Mouse (Mus musculus) MEL (cell line): ENCODE data around the gene Uqcr11. TPM values are rescaled to one million over a fixed set of nuclear protein-coding genes. Genes with fewer than 3 reads are reported as not detected.

Experiments used
- DNase-seq: peaks from one replicate; pipeline ENCODE4 v3.0.0; 2011; ENCODE audit warnings: low read depth, low spot score
- H3K27ac ChIP-seq: 2 replicates; pipeline ENCODE4 v1.5.1; 2012; ENCODE audit warnings: low read depth, mild to moderate bottlenecking, control low read depth, low read length, moderate library complexity; ENCODE audit not compliant: control insufficient read depth
- H3K27me3 ChIP-seq, 2 experiments: fragments of 150-350 bp in 1 of 2; sonication (generic) in 1 of 2; 2 replicates each; pipeline ENCODE4 v1.6.1; 2012; ENCODE audit warnings: low read length in 2 of 2, mild to moderate bottlenecking in 2 of 2, improper control_type of control experiment in 1 of 2, moderate library complexity in 1 of 2; ENCODE audit not compliant: insufficient read depth in 2 of 2, control insufficient read depth in 1 of 2
- H3K36me3 ChIP-seq, 2 experiments: 2 replicates each; pipeline ENCODE4 v1.6.1; 2012 to 2014; ENCODE audit warnings: low read length in 2 of 2, improper control_type of control experiment in 1 of 2, inconsistent platforms in 1 of 2, mild to moderate bottlenecking in 1 of 2; ENCODE audit not compliant: insufficient read depth in 2 of 2, control insufficient read depth in 1 of 2
- H3K4me1 ChIP-seq, 2 experiments: fragments of 150-350 bp in 1 of 2; sonication (generic) in 1 of 2; 2 replicates each; pipeline ENCODE4 v1.6.1; 2012; ENCODE audit warnings: low read length in 2 of 2, improper control_type of control experiment in 1 of 2, mild to moderate bottlenecking in 1 of 2; ENCODE audit not compliant: insufficient read depth in 2 of 2, control insufficient read depth in 1 of 2
- H3K4me3 ChIP-seq, 2 experiments: fragments of 150-350 bp in 1 of 2; sonication (generic) in 1 of 2; 2 replicates each; pipeline ENCODE4 v1.5.1; 2012; ENCODE audit warnings: low read depth in 2 of 2, low read length in 2 of 2, mild to moderate bottlenecking in 2 of 2, moderate library complexity in 2 of 2, control low read depth in 1 of 2, improper control_type of control experiment in 1 of 2; ENCODE audit not compliant: control insufficient read depth in 1 of 2, insufficient read depth in 1 of 2
- H3K79me2 ChIP-seq: 2 replicates; pipeline ENCODE4 v1.6.1; 2012; ENCODE audit warnings: mild to moderate bottlenecking, low read length, moderate library complexity; ENCODE audit not compliant: control insufficient read depth, poor library complexity, insufficient read depth
- H3K9ac ChIP-seq: 2 replicates; pipeline ENCODE4 v1.6.1; 2012; ENCODE audit warnings: low read depth, mild to moderate bottlenecking, control low read depth, low read length, moderate library complexity; ENCODE audit not compliant: control insufficient read depth, poor library complexity, severe bottlenecking
- H3K9me3 ChIP-seq: fragments of 150-350 bp; sonication (generic); replicated peaks from 2 replicates; pipeline ENCODE4 v1.6.1; 2012; ENCODE audit warnings: mild to moderate bottlenecking, low read length, improper control_type of control experiment, moderate library complexity; ENCODE audit not compliant: insufficient read depth
- BHLHE40 ChIP-seq: IDR thresholded peaks from 2 replicates; pipeline ENCODE4 v1.6.1; 2012; ENCODE audit warnings: low read depth, mild to moderate bottlenecking, inconsistent platforms, low read length, improper control_type of control experiment, borderline replicate concordance
- CHD1 ChIP-seq: IDR thresholded peaks from 2 replicates; pipeline ENCODE4 v1.6.1; 2012; ENCODE audit warnings: low read depth, mild to moderate bottlenecking, inconsistent platforms, low read length, improper control_type of control experiment
- CHD2 ChIP-seq: IDR thresholded peaks from 2 replicates; pipeline ENCODE4 v1.6.1; 2011; ENCODE audit warnings: low read length, improper control_type of control experiment
- ELF1 ChIP-seq: IDR thresholded peaks from 2 replicates; pipeline ENCODE4 v1.6.1; 2014; ENCODE audit warnings: low read depth, mild to moderate bottlenecking, inconsistent platforms, low read length, improper control_type of control experiment, moderate library complexity
- EP300 ChIP-seq, 2 experiments: IDR thresholded peaks; 2 replicates each; pipeline ENCODE4 v1.6.1; 2011; ENCODE audit warnings: improper control_type of control experiment in 2 of 2, low read length in 2 of 2, low read depth in 1 of 2, mild to moderate bottlenecking in 1 of 2
- ETS1 ChIP-seq: IDR thresholded peaks from 2 replicates; pipeline ENCODE4 v1.6.1; 2012; ENCODE audit warnings: low read depth, mild to moderate bottlenecking, inconsistent platforms, low read length, improper control_type of control experiment, moderate library complexity
- GABPA ChIP-seq: IDR thresholded peaks from 2 replicates; pipeline ENCODE4 v1.6.1; 2012; ENCODE audit warnings: low read depth, mild to moderate bottlenecking, inconsistent platforms, low read length, improper control_type of control experiment, moderate library complexity
- GATA1 ChIP-seq: IDR thresholded peaks from 2 replicates; pipeline ENCODE4 v1.6.1; 2011; ENCODE audit warnings: low read depth, low read length, improper control_type of control experiment
- HCFC1 ChIP-seq: IDR thresholded peaks from 2 replicates; pipeline ENCODE4 v1.6.1; 2012; ENCODE audit warnings: low read depth, mild to moderate bottlenecking, inconsistent platforms, low read length, improper control_type of control experiment, moderate library complexity
- JUND ChIP-seq: IDR thresholded peaks from 2 replicates; pipeline ENCODE4 v1.6.1; 2011; ENCODE audit warnings: low read depth, mild to moderate bottlenecking, improper control_type of control experiment, low read length
- KAT2A ChIP-seq: conservative IDR thresholded peaks from 2 replicates; pipeline ENCODE4 v1.6.1; 2012; ENCODE audit warnings: low read depth, low read length, improper control_type of control experiment, inconsistent platforms
- MAFK ChIP-seq: IDR thresholded peaks from 2 replicates; pipeline ENCODE4 v1.6.1; 2011; ENCODE audit warnings: low read depth, mild to moderate bottlenecking, low read length, improper control_type of control experiment, borderline replicate concordance
- MAZ ChIP-seq: IDR thresholded peaks from 2 replicates; pipeline ENCODE4 v1.6.1; 2012; ENCODE audit warnings: low read depth, mild to moderate bottlenecking, inconsistent platforms, low read length, improper control_type of control experiment
- MEF2A ChIP-seq: IDR thresholded peaks from 2 replicates; pipeline ENCODE4 v1.6.1; 2014; ENCODE audit warnings: low read depth, mild to moderate bottlenecking, inconsistent platforms, low read length, improper control_type of control experiment; ENCODE audit not compliant: poor library complexity, insufficient replicate concordance, severe bottlenecking; ENCODE audit errors: extremely low read depth
- MXI1 ChIP-seq: IDR thresholded peaks from 2 replicates; pipeline ENCODE4 v1.6.1; 2011; ENCODE audit warnings: mild to moderate bottlenecking, low read depth, low read length, improper control_type of control experiment
- MYB ChIP-seq: IDR thresholded peaks from 2 replicates; pipeline ENCODE4 v1.6.1; 2011; ENCODE audit warnings: mild to moderate bottlenecking, low read depth, low read length, improper control_type of control experiment
- MYC ChIP-seq: IDR thresholded peaks from 2 replicates; pipeline ENCODE4 v1.6.1; 2011; ENCODE audit warnings: low read depth, mild to moderate bottlenecking, low read length, improper control_type of control experiment, moderate library complexity
- NELFE ChIP-seq: IDR thresholded peaks from 2 replicates; pipeline ENCODE4 v1.6.1; 2011; ENCODE audit warnings: low read depth, low read length, improper control_type of control experiment
- NRF1 ChIP-seq: IDR thresholded peaks from 2 replicates; pipeline ENCODE4 v1.6.1; 2014; ENCODE audit warnings: low read depth, mild to moderate bottlenecking, inconsistent platforms, low read length, improper control_type of control experiment, moderate library complexity; ENCODE audit not compliant: poor library complexity, insufficient read depth, severe bottlenecking
- POLR2A ChIP-seq, 2 experiments: IDR thresholded peaks; 2 replicates each; pipeline ENCODE4 v1.6.1; 2011 to 2012; ENCODE audit warnings: low read length in 2 of 2, mild to moderate bottlenecking in 2 of 2, control low read depth in 1 of 2, improper control_type of control experiment in 1 of 2, low read depth in 1 of 2, moderate library complexity in 1 of 2; ENCODE audit not compliant: control insufficient read depth in 1 of 2, insufficient read depth in 1 of 2, poor library complexity in 1 of 2
- POLR2AphosphoS2 ChIP-seq: IDR thresholded peaks from 2 replicates; pipeline ENCODE4 v1.6.1; 2011; ENCODE audit warnings: low read length, improper control_type of control experiment
- POLR2AphosphoS5 ChIP-seq: IDR thresholded peaks from 2 replicates; pipeline ENCODE4 v1.6.1; 2012; ENCODE audit warnings: low read depth, borderline replicate concordance, mild to moderate bottlenecking, inconsistent platforms, low read length, moderate library complexity, mixed read lengths
- RAD21 ChIP-seq: IDR thresholded peaks from 2 replicates; pipeline ENCODE4 v1.6.1; 2011; ENCODE audit warnings: mild to moderate bottlenecking, low read depth, low read length, improper control_type of control experiment
- RCOR1 ChIP-seq: IDR thresholded peaks from 2 replicates; pipeline ENCODE4 v1.6.1; 2012; ENCODE audit warnings: low read depth, mild to moderate bottlenecking, inconsistent platforms, low read length, improper control_type of control experiment
- SIN3A ChIP-seq: IDR thresholded peaks from 2 replicates; pipeline ENCODE4 v1.6.1; 2012; ENCODE audit warnings: low read length, improper control_type of control experiment, inconsistent platforms
- SMC3 ChIP-seq: IDR thresholded peaks from 2 replicates; pipeline ENCODE4 v1.6.1; 2011; ENCODE audit warnings: low read depth, low read length, improper control_type of control experiment
- TAL1 ChIP-seq: IDR thresholded peaks from 2 replicates; pipeline ENCODE4 v1.6.1; 2012; ENCODE audit warnings: mild to moderate bottlenecking, inconsistent platforms, low read length, moderate library complexity, mixed read lengths
- TBP ChIP-seq: IDR thresholded peaks from 2 replicates; pipeline ENCODE4 v1.8.0; 2011; ENCODE audit warnings: low read depth, low read length, improper control_type of control experiment
- TCF12 ChIP-seq: IDR thresholded peaks from 2 replicates; pipeline ENCODE4 v1.6.1; 2014; ENCODE audit warnings: low read depth, mild to moderate bottlenecking, inconsistent platforms, low read length, improper control_type of control experiment, moderate library complexity
- UBTF ChIP-seq: IDR thresholded peaks from 2 replicates; pipeline ENCODE4 v1.6.1; 2012; ENCODE audit warnings: low read depth, mild to moderate bottlenecking, inconsistent platforms, low read length, improper control_type of control experiment, moderate library complexity, borderline replicate concordance; ENCODE audit not compliant: insufficient read depth
- USF2 ChIP-seq, 2 experiments: IDR thresholded peaks; 2 replicates each; pipeline ENCODE4 v1.6.1; 2011 to 2012; ENCODE audit warnings: improper control_type of control experiment in 2 of 2, low read length in 2 of 2, borderline replicate concordance in 1 of 2, inconsistent platforms in 1 of 2, low read depth in 1 of 2, mild to moderate bottlenecking in 1 of 2; ENCODE audit not compliant: insufficient read depth in 1 of 2
- ZC3H11A ChIP-seq: IDR thresholded peaks from 2 replicates; pipeline ENCODE4 v1.6.1; 2012; ENCODE audit warnings: low read depth, mild to moderate bottlenecking, inconsistent platforms, low read length, improper control_type of control experiment
- ZKSCAN1 ChIP-seq: IDR thresholded peaks from 2 replicates; pipeline ENCODE4 v1.6.1; 2012; ENCODE audit warnings: low read depth, mild to moderate bottlenecking, inconsistent platforms, low read length, improper control_type of control experiment, moderate library complexity
- ZMIZ1 ChIP-seq: IDR thresholded peaks from 2 replicates; pipeline ENCODE4 v1.6.1; 2012; ENCODE audit warnings: low read depth, mild to moderate bottlenecking, inconsistent platforms, low read length, improper control_type of control experiment, moderate library complexity
- ZNF384 ChIP-seq: IDR thresholded peaks from 2 replicates; pipeline ENCODE4 v1.6.1; 2012; ENCODE audit warnings: low read depth, mild to moderate bottlenecking, inconsistent platforms, low read length, improper control_type of control experiment
- polyA plus RNA-seq, 2 experiments: library from polyadenylated mRNA; stranded (reverse) in 1 of 2; unstranded in 1 of 2; fragments of >175 nt in 1 of 2; fragments of >200 nt in 1 of 2; gene quantifications; 2 replicates each; pipeline versions ENCODE4 v1.2.1 to v1.2.4; 2012; ENCODE audit warnings: low replicate concordance in 2 of 2, low read depth in 1 of 2; ENCODE audit not compliant: insufficient read length in 2 of 2, insufficient read depth in 1 of 2, missing spikeins in 1 of 2
- total RNA-seq: library from RNA; depleted of rRNA; stranded (reverse); fragments of 300-350 nt; gene quantifications from 2 replicates; pipeline ENCODE4 v1.2.3, GENCODE M21; 2012; rRNA removed

Uqcr11 gene
- 879 and 935 TPM in 2 replicates for total RNA-seq
- polyA plus RNA-seq: 100 to 1,000 TPM in 1 of 2 experiments, not detected in 1; 481 TPM

DNA sequence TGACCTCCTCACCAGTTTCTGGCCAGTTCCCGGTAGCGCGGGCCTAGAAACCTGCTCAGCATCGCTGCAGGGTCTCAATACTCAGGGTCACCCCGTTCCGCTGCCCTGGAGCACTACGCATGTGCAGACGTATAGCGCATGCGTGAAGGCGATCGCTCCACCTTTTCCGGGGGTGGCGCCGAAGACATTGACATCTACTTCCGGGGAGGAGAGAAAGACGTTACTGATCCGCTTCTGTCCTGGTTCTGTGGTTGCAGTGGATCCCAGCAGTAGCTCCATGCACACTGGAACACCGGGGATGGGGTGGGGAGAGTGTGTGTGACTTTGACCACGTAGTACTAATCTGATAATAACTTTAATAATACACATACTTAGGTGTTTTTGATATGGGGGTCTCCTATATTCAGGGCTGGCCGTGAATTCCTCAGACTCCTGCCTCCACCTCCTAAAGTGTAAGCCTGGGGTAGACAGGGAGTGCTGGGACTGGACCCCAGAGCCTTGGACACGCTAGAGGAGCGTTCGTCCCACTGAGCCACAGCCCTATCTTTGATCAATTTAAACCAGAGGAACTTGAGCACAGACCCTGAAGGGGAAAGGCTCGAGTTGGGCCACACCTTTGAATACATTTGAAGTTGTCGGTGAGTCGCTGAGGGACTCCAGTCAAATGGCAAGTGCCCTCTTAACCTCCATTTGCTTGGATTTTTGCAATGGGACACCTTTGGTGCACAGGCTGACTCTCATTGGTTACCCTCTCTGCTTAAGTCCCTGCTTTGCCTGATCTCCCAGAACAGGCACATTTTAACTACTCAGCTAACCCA is at the start of gene Uqcr11:
Gene Uqcr11 (minus strand): TSS at position 147 of the 818 bp plus-strand sequence.
- no peaks in the 10 kb centered on the region for H3K27me3 ChIP-seq
- H3K4me3 ChIP-seq: peak within 1 kb of the TSS; percentile 85 to 89
- peaks cover 30% of the 10 kb centered on the region for H3K79me2 ChIP-seq
- peak; percentile 95 for DNase-seq
- H3K9ac ChIP-seq: peak within 1 kb of the TSS; percentile 88
- H3K27ac ChIP-seq: peak within 1 kb of the TSS; percentile 95
- H3K4me1 ChIP-seq: peaks cover 2 to 24% of the 10 kb centered on the region in 2 experiments; a peak in 3 of 4 replicates
- H3K36me3 ChIP-seq: peaks cover 3 to 7% of the 10 kb centered on the region in 2 experiments; a peak in 3 of 4 replicates
- no peaks in the 10 kb centered on the region for H3K9me3 ChIP-seq
- TF ChIP-seq UBTF: no peak
- no peak for TF ChIP-seq CHD2
- TF ChIP-seq POLR2AphosphoS2: peak; percentile 90
- TF ChIP-seq USF2 (IDR thresholded peaks at IDR 0.05; ENCODE audit: borderline replicate concordance in 1 of 2, insufficient read depth in 1 of 2, low read depth in 1 of 2, low read length in 2 of 2): no peak
- TF ChIP-seq TCF12: peak; percentile 57
- no peak for TF ChIP-seq MAZ
- TF ChIP-seq MYB: no peak
- TF ChIP-seq ZNF384: no peak
- TF ChIP-seq KAT2A: no peak; the same call in 1 of the 2 replicates
- no peak for TF ChIP-seq POLR2AphosphoS5
- TF ChIP-seq BHLHE40: no peak
- TF ChIP-seq MAFK: no peak
- TF ChIP-seq ZKSCAN1: no peak
- no peak for TF ChIP-seq TAL1
- peak; percentile 85 for TF ChIP-seq NRF1
- TF ChIP-seq POLR2A (IDR thresholded peaks at IDR 0.05; ENCODE audit: control insufficient read depth in 1 of 2, insufficient read depth in 1 of 2, low read depth in 1 of 2, low read length in 2 of 2, poor library complexity in 1 of 2): peak; percentile 84 to 98
- no peak for TF ChIP-seq ETS1
- TF ChIP-seq SMC3: no peak
- TF ChIP-seq RCOR1: no peak
- peak; percentile 88 for TF ChIP-seq HCFC1
- no peak for TF ChIP-seq ZC3H11A
- no peak for TF ChIP-seq JUND
- no peak for TF ChIP-seq MEF2A
- peak; percentile 90 for TF ChIP-seq ZMIZ1
- TF ChIP-seq MXI1: peak; percentile 75
- 0 out of 2 replicates have a peak, but pooled peaks have one; percentile 85 for TF ChIP-seq CHD1
- no peak for TF ChIP-seq RAD21
- peak; percentile 93 for TF ChIP-seq TBP
- no peak for TF ChIP-seq GATA1
- TF ChIP-seq NELFE: peak; percentile 98
- TF ChIP-seq ELF1: peak; percentile 87
- TF ChIP-seq EP300 (IDR thresholded peaks at IDR 0.05; ENCODE audit: low read depth in 1 of 2, low read length in 2 of 2): no peak
- peak; percentile 58; the same call in 1 of the 2 replicates for TF ChIP-seq MYC
- TF ChIP-seq SIN3A: peak; percentile 81
- TF ChIP-seq GABPA: no peak
